Mouse (Mus musculus): ENCODE results near the gene Pfdn6. TPM values are rescaled to one million over a fixed set of nuclear protein-coding genes. Genes with fewer than 3 reads are reported as not detected.
A peak's percentile ranks its signal among the peaks of the same experiment; 100 is the strongest.
"Not testable (repeated sequence)": the region's sequence is repeated elsewhere in the genome, so short reads cannot be mapped to it uniquely, and the experiment has no call there.

Pfdn6 gene
- polyA plus RNA-seq, 1 experiment = not detected

- Histone ChIP-seq H3K4me1 (ENCODE audit: control insufficient read depth, insufficient read depth, low read length) (peaks cover 3% of the 10 kb centered on the region), H3K27ac (ENCODE audit: insufficient read depth, low read depth, low read length) (no peak overlapping the region), H3K4me3 (ENCODE audit: insufficient read depth, low read depth, low read length) (no peak overlapping the region)
- WGBS = 60% methylated on average over 2 of the region's 2 CpGs
- TF ChIP-seq CTCF (IDR thresholded peaks at IDR 0.05; ENCODE audit: insufficient read depth, low read depth, low read length) = no peak
- TF ChIP-seq POLR2A (IDR thresholded peaks at IDR 0.05; ENCODE audit: insufficient read depth, low read depth, low read length) = no peak
These were observed 48.8 kb downstream of the Pfdn6 start for GRCm38 (mm10) chr17:33891357-33891756.

GRCm38 (mm10) chr17:33890533-33891059 lies 49.5 kb downstream of the Pfdn6 start, which contains the start of gene Kifc1:
TSS of gene Kifc1 (minus strand) at chr17:33890661.
- TF ChIP-seq CTCF (IDR thresholded peaks at IDR 0.05; ENCODE audit: insufficient read depth, low read depth, low read length) (peak; percentile 78), POLR2A (IDR thresholded peaks at IDR 0.05; ENCODE audit: insufficient read depth, low read depth, low read length) (0 out of 2 replicates have a peak, but pooled peaks have one; percentile 18)
- Histone ChIP-seq H3K4me1 (ENCODE audit: control insufficient read depth, insufficient read depth, low read length) (peaks cover 3% of the 10 kb centered on the region), H3K27ac (ENCODE audit: insufficient read depth, low read depth, low read length) (no peak within 1 kb of the TSS), H3K4me3 (ENCODE audit: insufficient read depth, low read depth, low read length) (peak within 1 kb of the TSS; percentile 57)
- WGBS = under 1% methylated on average over 49 of the region's 49 CpGs

GRCm38 (mm10) chr17:33889941-33890532 lies 50.1 kb downstream of the Pfdn6 start:
- peak overlapping the region; percentile 57 for H3K4me3 ChIP-seq (ENCODE audit: insufficient read depth, low read depth, low read length)
- H3K4me1 ChIP-seq (ENCODE audit: control insufficient read depth, insufficient read depth, low read length); H3K27ac ChIP-seq (ENCODE audit: insufficient read depth, low read depth, low read length): not testable (repeated sequence)
- WGBS = 2% methylated on average over 43 of the region's 44 CpGs

Other genes starting within 250 kb of the Pfdn6 start
- gene March2, start 221.7 kb downstream of the Pfdn6 start, polyA plus RNA-seq (2012; ENCODE audit: insufficient read depth, insufficient read length, low replicate concordance, missing spikeins) = not detected in 2 replicates
- 744 TPM in 1 of 2 replicates, not detected in the other for gene Rab11b, start 179.8 kb downstream of the Pfdn6 start, polyA plus RNA-seq (2012; ENCODE audit: insufficient read depth, insufficient read length, low replicate concordance, missing spikeins)
- not detected in 2 replicates for gene Angptl4, start 158.5 kb downstream of the Pfdn6 start, polyA plus RNA-seq (2012; ENCODE audit: insufficient read depth, insufficient read length, low replicate concordance, missing spikeins)
- not detected in 2 replicates for gene Kank3, start 129.8 kb downstream of the Pfdn6 start, polyA plus RNA-seq (2012; ENCODE audit: insufficient read depth, insufficient read length, low replicate concordance, missing spikeins)
- not detected in 2 replicates for gene Rps28, start 115.8 kb downstream of the Pfdn6 start, polyA plus RNA-seq (2012; ENCODE audit: insufficient read depth, insufficient read length, low replicate concordance, missing spikeins)
- 751 TPM in 1 of 2 replicates, not detected in the other for gene Ndufa7, start 115.8 kb downstream of the Pfdn6 start, polyA plus RNA-seq (2012; ENCODE audit: insufficient read depth, insufficient read length, low replicate concordance, missing spikeins)
- not detected in 2 replicates for gene Cd320, start 97.3 kb downstream of the Pfdn6 start, polyA plus RNA-seq (2012; ENCODE audit: insufficient read depth, insufficient read length, low replicate concordance, missing spikeins)
- gene Gm7029, start 66.5 kb downstream of the Pfdn6 start, polyA plus RNA-seq (2012; ENCODE audit: insufficient read depth, insufficient read length, low replicate concordance, missing spikeins) = not detected in 2 replicates
- not detected in 2 replicates for gene Kifc1, start 49.7 kb downstream of the Pfdn6 start, polyA plus RNA-seq (2012; ENCODE audit: insufficient read depth, insufficient read length, low replicate concordance, missing spikeins)
- not detected in 2 replicates for gene Platr17, start 35.2 kb downstream of the Pfdn6 start, polyA plus RNA-seq (2012; ENCODE audit: insufficient read depth, insufficient read length, low replicate concordance, missing spikeins)
- gene Daxx, start 30.9 kb downstream of the Pfdn6 start, polyA plus RNA-seq (2012; ENCODE audit: insufficient read depth, insufficient read length, low replicate concordance, missing spikeins) = not detected in 2 replicates
- gene Tapbp, start 24.4 kb downstream of the Pfdn6 start, polyA plus RNA-seq (2012; ENCODE audit: insufficient read depth, insufficient read length, low replicate concordance, missing spikeins) = 118 TPM in 1 of 2 replicates, not detected in the other
- gene Zbtb22, start 24.4 kb downstream of the Pfdn6 start, polyA plus RNA-seq (2012; ENCODE audit: insufficient read depth, insufficient read length, low replicate concordance, missing spikeins) = not detected in 2 replicates
- 671 TPM in 1 of 2 replicates, not detected in the other for gene Rgl2, start 10.8 kb downstream of the Pfdn6 start, polyA plus RNA-seq (2012; ENCODE audit: insufficient read depth, insufficient read length, low replicate concordance, missing spikeins)
- gene Wdr46, start 317 bp upstream of the Pfdn6 start, polyA plus RNA-seq (2012; ENCODE audit: insufficient read depth, insufficient read length, low replicate concordance, missing spikeins) = not detected in 2 replicates
- not detected in 2 replicates for gene B3galt4, start 11.1 kb upstream of the Pfdn6 start, polyA plus RNA-seq (2012; ENCODE audit: insufficient read depth, insufficient read length, low replicate concordance, missing spikeins)
- gene Vps52, start 15.5 kb upstream of the Pfdn6 start, polyA plus RNA-seq (2012; ENCODE audit: insufficient read depth, insufficient read length, low replicate concordance, missing spikeins) = not detected in 2 replicates
- gene Rps18, start 15.7 kb upstream of the Pfdn6 start, polyA plus RNA-seq (2012; ENCODE audit: insufficient read depth, insufficient read length, low replicate concordance, missing spikeins) = 1,298 TPM in 1 of 2 replicates, not detected in the other
- gene H2-K1, start 60.0 kb upstream of the Pfdn6 start, polyA plus RNA-seq (2012; ENCODE audit: insufficient read depth, insufficient read length, low replicate concordance, missing spikeins) = not detected in 2 replicates
- not detected in 2 replicates for gene Ring1, start 84.3 kb upstream of the Pfdn6 start, polyA plus RNA-seq (2012; ENCODE audit: insufficient read depth, insufficient read length, low replicate concordance, missing spikeins)
- gene H2-Ke6, start 87.7 kb upstream of the Pfdn6 start, polyA plus RNA-seq (2012; ENCODE audit: insufficient read depth, insufficient read length, low replicate concordance, missing spikeins) = not detected in 2 replicates
- not detected in 2 replicates for gene Slc39a7, start 91.3 kb upstream of the Pfdn6 start, polyA plus RNA-seq (2012; ENCODE audit: insufficient read depth, insufficient read length, low replicate concordance, missing spikeins)
- not detected in 2 replicates for gene Rxrb, start 91.5 kb upstream of the Pfdn6 start, polyA plus RNA-seq (2012; ENCODE audit: insufficient read depth, insufficient read length, low replicate concordance, missing spikeins)
- not detected in 2 replicates for gene Col11a2, start 99.1 kb upstream of the Pfdn6 start, polyA plus RNA-seq (2012; ENCODE audit: insufficient read depth, insufficient read length, low replicate concordance, missing spikeins)
- gene H2-Oa, start 152.0 kb upstream of the Pfdn6 start, polyA plus RNA-seq (2012; ENCODE audit: insufficient read depth, insufficient read length, low replicate concordance, missing spikeins) = not detected in 2 replicates
- not detected in 2 replicates for gene H2-DMa, start 179.2 kb upstream of the Pfdn6 start, polyA plus RNA-seq (2012; ENCODE audit: insufficient read depth, insufficient read length, low replicate concordance, missing spikeins)
- 233 TPM in 1 of 2 replicates, not detected in the other for gene Brd2, start 182.3 kb upstream of the Pfdn6 start, polyA plus RNA-seq (2012; ENCODE audit: insufficient read depth, insufficient read length, low replicate concordance, missing spikeins)
- not detected in 2 replicates for gene H2-DMb2, start 203.0 kb upstream of the Pfdn6 start, polyA plus RNA-seq (2012; ENCODE audit: insufficient read depth, insufficient read length, low replicate concordance, missing spikeins)
- gene H2-DMb1, start 212.7 kb upstream of the Pfdn6 start, polyA plus RNA-seq (2012; ENCODE audit: insufficient read depth, insufficient read length, low replicate concordance, missing spikeins) = not detected in 2 replicates
- gene Tap1, start 247.2 kb upstream of the Pfdn6 start, polyA plus RNA-seq (2012; ENCODE audit: insufficient read depth, insufficient read length, low replicate concordance, missing spikeins) = not detected in 2 replicates
- gene Psmb9, start 247.4 kb upstream of the Pfdn6 start, polyA plus RNA-seq (2012; ENCODE audit: insufficient read depth, insufficient read length, low replicate concordance, missing spikeins) = 272 TPM in 1 of 2 replicates, not detected in the other